Mouse (Mus musculus) heart, embryonic 15.5 days (tissue): ENCODE results near the gene Bloc1s3. TPM values are rescaled to one million over a fixed set of nuclear protein-coding genes. Genes with fewer than 3 reads are reported as not detected.

ENCODE experiments used
- ATAC-seq: fragments of 200-750 bp; cut with Nextera tagmentation; replicated peaks from 2 replicates; pipeline ENCODE4 v1.8.0; 2017; ENCODE audit warnings: low read depth, moderate TSS enrichment; ENCODE audit not compliant: insufficient number of reproducible peaks, insufficient read depth, low FRiP score
- H3K27ac ChIP-seq: fragments of 300-500 bp; sonication (generic); 2 replicates; pipeline ENCODE4 v1.5.1; 2015; ENCODE audit warnings: mild to moderate bottlenecking, inconsistent platforms
- H3K27me3 ChIP-seq: fragments of 300-500 bp; sonication (generic); 2 replicates; pipeline ENCODE4 v1.6.1; 2015; ENCODE audit warnings: inconsistent platforms
- H3K36me3 ChIP-seq: fragments of 300-500 bp; sonication (generic); 2 replicates; pipeline ENCODE4 v1.6.1; 2015; ENCODE audit warnings: mild to moderate bottlenecking, inconsistent platforms
- H3K4me1 ChIP-seq: fragments of 300-500 bp; sonication (generic); replicated peaks from 2 replicates; pipeline ENCODE4 v1.6.1; 2015; ENCODE audit warnings: inconsistent platforms
- H3K4me2 ChIP-seq: fragments of 300-500 bp; sonication (generic); 2 replicates; pipeline ENCODE4 v1.6.1; 2015; ENCODE audit warnings: inconsistent platforms, mild to moderate bottlenecking, moderate library complexity
- H3K4me3 ChIP-seq: fragments of 300-500 bp; sonication (generic); 2 replicates; pipeline ENCODE4 v1.5.1; 2015; ENCODE audit warnings: mild to moderate bottlenecking, inconsistent platforms
- H3K9ac ChIP-seq: fragments of 300-500 bp; sonication (generic); 2 replicates; pipeline ENCODE4 v1.6.1; 2015; ENCODE audit warnings: mild to moderate bottlenecking, inconsistent platforms
- H3K9me3 ChIP-seq: fragments of 300-500 bp; sonication (generic); replicated peaks from 2 replicates; pipeline ENCODE4 v1.6.1; 2016; ENCODE audit warnings: inconsistent platforms
- WGBS: fragments of 180-500 bp; shearing (Covaris S2); methylation state at CpG from one replicate; pipeline ENCODE4 v1.1.7; 2015; ENCODE audit warnings: mixed read lengths; 5-methylcytosine and 5-hydroxymethylcytosine counted together
- polyA plus RNA-seq: library from polyadenylated mRNA; unstranded; fragments of >200 nt; fragmentation: Nextera tagmentation; extraction: Ambion mirVana; gene quantifications from 2 replicates; pipeline ENCODE4 v1.2.1, GENCODE M21; 2015

Bloc1s3 gene
- polyA plus RNA-seq, 1 experiment from 2014 or later = 1.7 TPM

DNA sequence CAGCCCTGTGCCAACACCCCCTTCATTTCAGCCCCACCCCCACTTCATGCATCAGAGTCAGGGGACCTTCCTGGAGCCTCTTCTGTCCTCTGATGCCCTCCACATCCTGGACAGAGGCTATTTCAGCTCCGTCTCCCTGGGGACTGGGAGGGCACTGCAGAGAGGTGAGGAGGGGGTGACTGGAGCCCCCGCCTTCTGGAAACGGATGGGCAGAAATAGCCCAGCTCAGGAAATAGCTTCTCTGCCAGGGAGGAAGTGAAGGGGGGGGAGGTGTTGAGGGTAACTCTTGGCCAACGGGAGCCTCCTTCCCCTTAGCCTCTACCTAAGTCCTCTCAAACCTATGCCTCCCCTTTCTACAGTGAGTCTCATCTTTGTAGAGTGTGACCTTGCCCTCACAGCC, 35.8 kb downstream of the Bloc1s3 start:
- WGBS = 14% methylated on average over 4 of the region's 4 CpGs

GRCm38 (mm10) chr7:19470308-19470707, 37.9 kb downstream of the Bloc1s3 start:
- no peak overlapping the region for H3K9ac ChIP-seq
- H3K4me3 ChIP-seq = no peak overlapping the region
- H3K27me3 ChIP-seq = peaks cover 73% of the 10 kb centered on the region
- WGBS = 17% methylated on average over 14 of the region's 14 CpGs
- H3K9me3 ChIP-seq = no peaks in the 10 kb centered on the region
- no peaks in the 10 kb centered on the region for H3K36me3 ChIP-seq
- peaks cover 20% of the 10 kb centered on the region for H3K4me1 ChIP-seq
- H3K4me2 ChIP-seq = no peak overlapping the region
- no peak for ATAC-seq
- H3K27ac ChIP-seq = no peak overlapping the region

More for the DNA sequence above, 35.8 kb downstream of the Bloc1s3 start:
- peaks cover 71% of the 10 kb centered on the region for H3K27me3 ChIP-seq
- no peaks in the 10 kb centered on the region for H3K36me3 ChIP-seq
- H3K9ac ChIP-seq = no peak overlapping the region
- no peak for ATAC-seq
- H3K9me3 ChIP-seq = no peaks in the 10 kb centered on the region
- no peak overlapping the region for H3K27ac ChIP-seq
- no peak overlapping the region for H3K4me3 ChIP-seq
- H3K4me2 ChIP-seq = no peak overlapping the region
- H3K4me1 ChIP-seq = peaks cover 18% of the 10 kb centered on the region

DNA sequence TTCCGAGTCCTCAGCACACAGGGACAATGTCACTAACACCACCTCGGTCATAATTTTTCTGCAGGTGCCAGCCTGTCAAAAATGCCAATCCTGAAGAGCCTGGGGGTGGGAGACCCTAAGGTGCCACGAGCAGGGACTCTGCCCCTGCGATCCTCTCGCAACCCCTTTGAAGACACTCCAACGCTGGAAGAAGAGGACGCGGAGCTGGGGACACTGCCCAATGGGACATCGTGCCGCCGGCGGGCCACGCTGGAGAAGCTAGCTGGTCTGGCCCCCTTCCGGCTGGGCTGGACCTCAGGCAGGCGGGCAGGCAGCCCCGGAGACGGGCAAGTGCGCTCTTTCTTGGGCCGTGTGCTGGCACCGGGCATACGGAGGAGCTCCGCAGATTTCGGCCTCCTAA, 38.8 kb downstream of the Bloc1s3 start:
- no peaks in the 10 kb centered on the region for H3K9me3 ChIP-seq
- peaks cover 27% of the 10 kb centered on the region for H3K4me1 ChIP-seq
- H3K27me3 ChIP-seq = peaks cover 68% of the 10 kb centered on the region
- H3K36me3 ChIP-seq = no peaks in the 10 kb centered on the region
- no peak overlapping the region for H3K27ac ChIP-seq
- no peak for ATAC-seq
- 35% methylated on average over 23 of the region's 23 CpGs for WGBS
- no peak overlapping the region for H3K4me3 ChIP-seq
- no peak overlapping the region for H3K4me2 ChIP-seq
- no peak overlapping the region for H3K9ac ChIP-seq

DNA sequence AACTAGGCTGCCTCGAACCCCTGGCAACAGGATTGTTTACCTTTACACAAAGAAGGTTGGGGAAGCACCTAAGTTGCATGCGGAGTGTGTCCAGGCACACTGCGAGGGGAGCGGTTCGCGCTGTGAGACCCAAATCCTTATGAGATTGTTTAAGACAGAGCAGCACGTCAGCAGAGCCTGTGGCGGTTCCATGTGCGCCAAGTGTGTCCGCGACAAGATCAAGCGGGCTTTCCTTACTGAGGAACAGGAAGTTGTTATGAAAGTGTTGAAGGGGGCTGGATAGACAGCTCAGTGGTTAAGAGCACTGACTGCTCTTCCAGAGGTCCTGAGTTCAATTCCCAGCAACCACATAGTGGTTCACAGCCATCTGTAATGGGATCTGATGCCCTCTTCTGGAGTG, 39.9 kb downstream of the Bloc1s3 start:
- no peak for ATAC-seq
- no peaks in the 10 kb centered on the region for H3K9me3 ChIP-seq
- H3K9ac ChIP-seq = no peak overlapping the region
- 65% methylated on average over 12 of the region's 12 CpGs for WGBS
- no peak overlapping the region for H3K4me3 ChIP-seq
- peaks cover 22% of the 10 kb centered on the region for H3K4me1 ChIP-seq
- no peak overlapping the region for H3K27ac ChIP-seq
- H3K27me3 ChIP-seq = peaks cover 57% of the 10 kb centered on the region
- H3K36me3 ChIP-seq = no peaks in the 10 kb centered on the region
- no peak overlapping the region for H3K4me2 ChIP-seq

DNA sequence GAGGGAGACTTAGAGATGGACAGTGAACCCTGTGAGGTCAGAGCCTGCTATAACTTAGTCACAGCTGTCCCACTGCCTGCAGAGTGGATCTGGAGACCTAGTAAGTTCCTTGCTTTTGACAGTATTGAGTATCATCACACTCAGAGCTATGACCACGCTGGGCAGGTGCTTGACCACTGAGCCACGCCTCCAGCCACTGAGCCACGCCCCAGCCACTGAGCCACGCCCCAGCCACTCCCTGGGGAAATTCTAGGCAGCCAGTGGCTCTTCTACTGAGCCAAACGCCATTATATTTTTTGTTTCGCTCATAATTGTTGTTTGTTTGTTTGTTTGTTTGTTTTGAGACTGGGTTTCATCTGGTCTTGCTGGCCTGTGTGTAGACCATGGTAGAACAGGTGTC, 40.5 kb downstream of the Bloc1s3 start:
- Histone ChIP-seq H3K4me2 (no peak overlapping the region), H3K27ac (no peak overlapping the region), H3K4me3 (no peak overlapping the region), H3K9ac (no peak overlapping the region), H3K4me1 (peaks cover 19% of the 10 kb centered on the region), H3K36me3 (no peaks in the 10 kb centered on the region), H3K9me3 (no peaks in the 10 kb centered on the region), H3K27me3 (peaks cover 50% of the 10 kb centered on the region)
- ATAC-seq = no peak
- WGBS = 41% methylated on average over 6 of the region's 6 CpGs

DNA sequence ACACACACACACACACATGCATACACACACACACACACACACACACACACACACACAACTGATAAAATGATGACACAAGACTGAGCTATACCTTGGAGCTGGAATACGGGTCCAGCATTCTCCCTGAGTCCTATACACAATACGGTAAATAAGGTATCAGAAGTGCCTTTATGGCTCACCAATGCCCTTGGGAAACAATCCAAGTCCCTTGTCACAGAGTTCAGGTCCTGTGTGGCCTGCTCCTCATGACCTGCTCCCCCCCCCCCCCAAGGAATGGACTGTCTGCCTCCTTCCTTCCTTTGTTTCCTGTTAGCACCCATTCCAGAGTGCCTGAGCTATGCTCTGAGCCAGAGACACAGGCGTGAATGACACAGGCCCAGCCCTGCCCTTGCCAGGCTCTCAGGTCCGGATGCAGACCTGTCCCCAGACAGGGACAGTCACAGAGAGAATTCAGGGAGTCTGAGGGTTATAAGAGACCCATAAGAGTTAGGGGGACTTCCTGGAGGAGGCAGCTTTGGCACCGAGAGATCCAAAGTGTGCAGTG, 41.5 kb downstream of the Bloc1s3 start:
- no peaks in the 10 kb centered on the region for H3K9me3 ChIP-seq
- H3K36me3 ChIP-seq = no peaks in the 10 kb centered on the region
- no peak overlapping the region for H3K4me2 ChIP-seq
- H3K27ac ChIP-seq = no peak overlapping the region
- no peak overlapping the region for H3K4me3 ChIP-seq
- peaks cover 41% of the 10 kb centered on the region for H3K27me3 ChIP-seq
- ATAC-seq = no peak
- no peak overlapping the region for H3K9ac ChIP-seq
- 49% methylated on average over 5 of the region's 5 CpGs for WGBS
- peaks cover 22% of the 10 kb centered on the region for H3K4me1 ChIP-seq

DNA sequence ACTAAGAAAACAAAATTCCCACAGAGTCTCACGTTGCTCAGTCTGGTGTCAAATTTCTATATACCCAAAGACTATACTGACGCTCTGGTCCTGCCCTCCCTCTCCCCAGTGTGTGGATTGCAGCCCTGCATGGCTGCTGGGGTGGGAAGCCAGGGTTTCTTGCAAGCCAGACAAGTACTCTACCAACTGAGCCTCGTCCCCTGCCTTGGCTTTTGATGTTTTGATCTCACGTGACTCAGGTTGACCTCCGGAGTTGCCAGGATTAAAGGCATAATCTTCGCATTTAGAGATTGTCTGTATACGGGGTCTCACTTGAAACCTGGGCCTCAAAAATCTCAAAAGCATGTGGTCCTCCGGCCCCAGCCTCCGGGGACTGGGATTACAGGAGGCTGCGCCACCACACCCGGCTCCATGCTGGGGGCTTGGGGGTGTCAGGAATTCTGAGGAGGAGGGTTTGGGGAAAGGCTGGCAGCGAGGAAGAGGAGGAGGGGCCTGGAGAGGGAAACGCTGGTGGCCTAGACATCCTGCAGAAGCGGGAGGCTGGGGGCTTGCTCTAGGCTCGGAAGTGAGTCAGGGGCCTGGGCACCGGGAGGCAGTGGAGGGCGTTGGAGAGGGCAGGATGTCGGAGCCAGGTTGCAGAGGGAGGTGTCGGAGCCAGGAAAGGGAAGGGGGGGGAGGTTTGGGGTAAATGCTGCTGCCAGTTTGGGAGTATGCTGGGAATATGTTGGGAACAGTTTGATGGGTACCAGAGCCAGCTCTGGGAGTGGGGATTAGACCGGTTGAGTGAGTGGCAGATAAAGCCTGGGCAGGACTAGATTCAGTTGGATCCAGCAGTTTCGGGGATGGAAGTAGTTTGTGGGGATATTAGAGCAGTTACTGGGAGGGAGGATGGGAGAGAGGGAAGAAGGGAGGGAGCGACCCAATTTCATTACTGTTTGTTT, 43.5 kb downstream of the Bloc1s3 start:
- Histone ChIP-seq H3K4me2 (peak overlapping the region; percentile 36), H3K9ac (peak overlapping the region; percentile 28; the same call in 1 of the 2 replicates), H3K27me3 (peaks cover 22% of the 10 kb centered on the region), H3K36me3 (no peaks in the 10 kb centered on the region), H3K27ac (0 out of 2 replicates have a peak overlapping the region, but pooled peaks have one; percentile 5), H3K9me3 (no peaks in the 10 kb centered on the region), H3K4me1 (peaks cover 23% of the 10 kb centered on the region), H3K4me3 (no peak overlapping the region)
- 14% methylated on average over 22 of the region's 22 CpGs for WGBS
- ATAC-seq = 0 out of 2 replicates have a peak, but pooled peaks have one; percentile 19

DNA sequence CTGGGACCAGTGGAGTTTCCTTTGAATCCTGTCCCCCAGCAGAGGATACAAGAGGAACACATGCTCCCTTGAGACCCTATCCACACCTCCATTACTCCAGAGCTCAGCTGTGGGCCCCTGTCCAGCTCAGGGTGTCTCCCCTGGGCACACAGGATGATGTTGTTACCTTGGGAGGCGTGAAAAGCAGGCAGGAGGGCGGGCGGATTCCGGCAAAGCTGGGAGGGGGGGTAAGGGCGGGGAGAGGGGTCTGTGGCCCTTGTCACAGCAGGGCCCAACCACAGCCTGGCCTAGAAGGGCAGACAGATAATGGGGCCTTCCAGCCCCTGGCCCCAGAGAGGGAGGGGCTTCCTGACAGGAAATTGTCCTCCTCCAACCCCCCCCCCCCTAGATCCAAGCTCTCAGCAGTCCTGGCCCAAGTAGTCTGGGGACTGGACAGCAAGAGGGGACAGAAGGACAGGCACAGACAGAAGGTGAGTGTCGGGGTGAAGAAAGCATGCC, 45.2 kb downstream of the Bloc1s3 start, which contains the start of gene Exoc3l2:
Gene Exoc3l2, plus strand, starts transcription at position 448 of the 498 bp plus-strand sequence.
- 34% methylated on average over 6 of the region's 6 CpGs for WGBS
- Histone ChIP-seq H3K4me2 (peak within 1 kb of the TSS; percentile 29), H3K27me3 (peaks cover 13% of the 10 kb centered on the region; the same call in 1 of the 2 replicates), H3K4me3 (peak within 1 kb of the TSS; percentile 26), H3K36me3 (no peaks in the 10 kb centered on the region), H3K9ac (peak within 1 kb of the TSS; percentile 17; the same call in 1 of the 2 replicates), H3K27ac (peak within 1 kb of the TSS; percentile 27; the same call in 1 of the 2 replicates), H3K9me3 (no peaks in the 10 kb centered on the region), H3K4me1 (peaks cover 23% of the 10 kb centered on the region)
- ATAC-seq = no peak; the same call in 1 of the 2 replicates

- ATAC-seq = no peak
- Histone ChIP-seq H3K9me3 (no peaks in the 10 kb centered on the region), H3K4me1 (peaks cover 27% of the 10 kb centered on the region), H3K4me2 (peak overlapping the region; percentile 29), H3K9ac (no peak overlapping the region), H3K27ac (peak overlapping the region; percentile 27; the same call in 1 of the 2 replicates), H3K4me3 (no peak overlapping the region), H3K36me3 (no peaks in the 10 kb centered on the region), H3K27me3 (peaks cover 12% of the 10 kb centered on the region; the same call in 1 of the 2 replicates)
- WGBS = 65% methylated on average over 4 of the region's 4 CpGs
These were observed 45.7 kb downstream of the Bloc1s3 start for GRCm38 (mm10) chr7:19462443-19462842.

GRCm38 (mm10) chr7:19461488-19461887, 46.7 kb downstream of the Bloc1s3 start:
- no peaks in the 10 kb centered on the region for H3K9me3 ChIP-seq
- no peak overlapping the region for H3K4me3 ChIP-seq
- ATAC-seq = no peak
- no peaks in the 10 kb centered on the region for H3K36me3 ChIP-seq
- 8% methylated on average over 6 of the region's 6 CpGs for WGBS
- H3K4me1 ChIP-seq = peaks cover 36% of the 10 kb centered on the region
- H3K27me3 ChIP-seq = 0 out of 2 replicates have a peak, but pooled peaks cover 4% of the 10 kb centered on the region
- H3K9ac ChIP-seq = no peak overlapping the region
- no peak overlapping the region for H3K27ac ChIP-seq
- H3K4me2 ChIP-seq = no peak overlapping the region

DNA sequence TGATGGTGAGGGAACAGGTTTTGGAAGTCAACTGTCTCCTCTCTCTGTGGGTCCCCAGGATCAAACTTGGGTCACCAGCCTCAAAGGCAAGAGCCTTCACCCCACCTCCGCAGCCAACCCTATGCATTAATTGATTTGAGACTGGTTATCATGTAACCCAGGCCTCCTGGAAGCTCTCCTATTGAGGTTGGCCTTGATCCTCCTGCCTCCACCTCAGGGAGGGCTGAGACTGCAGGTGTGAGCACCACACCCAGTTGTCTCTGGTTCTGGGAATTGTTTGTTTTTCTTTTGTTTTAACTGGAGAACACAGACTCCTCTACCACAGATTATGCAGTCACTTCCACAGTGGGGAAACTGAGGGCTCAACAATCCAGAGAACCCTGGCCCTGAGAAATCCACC, 47.7 kb downstream of the Bloc1s3 start:
- no peak for ATAC-seq
- Histone ChIP-seq H3K9me3 (no peaks in the 10 kb centered on the region), H3K9ac (no peak overlapping the region), H3K4me2 (no peak overlapping the region), H3K4me3 (no peak overlapping the region), H3K27ac (no peak overlapping the region), H3K27me3 (no peaks in the 10 kb centered on the region), H3K4me1 (peaks cover 43% of the 10 kb centered on the region), H3K36me3 (no peaks in the 10 kb centered on the region)
- 76% methylated on average over 1 of the region's 1 CpGs for WGBS
